Mouse (Mus musculus) MEL (cell line): Measurements from ENCODE around the gene B3galnt2. TPM values are rescaled to one million over a fixed set of nuclear protein-coding genes. Genes with fewer than 3 reads are reported as not detected.

Experiments used
- DNase-seq: peaks from one replicate; pipeline ENCODE4 v3.0.0; 2011; ENCODE audit warnings: low read depth, low spot score
- H3K27ac ChIP-seq: 2 replicates; pipeline ENCODE4 v1.5.1; 2012; ENCODE audit warnings: low read depth, mild to moderate bottlenecking, control low read depth, low read length, moderate library complexity; ENCODE audit not compliant: control insufficient read depth
- H3K27me3 ChIP-seq, 2 experiments: fragments of 150-350 bp in 1 of 2; sonication (generic) in 1 of 2; 2 replicates each; pipeline ENCODE4 v1.6.1; 2012; ENCODE audit warnings: low read length in 2 of 2, mild to moderate bottlenecking in 2 of 2, improper control_type of control experiment in 1 of 2, moderate library complexity in 1 of 2; ENCODE audit not compliant: insufficient read depth in 2 of 2, control insufficient read depth in 1 of 2
- H3K36me3 ChIP-seq, 2 experiments: 2 replicates each; pipeline ENCODE4 v1.6.1; 2012 to 2014; ENCODE audit warnings: low read length in 2 of 2, improper control_type of control experiment in 1 of 2, inconsistent platforms in 1 of 2, mild to moderate bottlenecking in 1 of 2; ENCODE audit not compliant: insufficient read depth in 2 of 2, control insufficient read depth in 1 of 2
- H3K4me1 ChIP-seq, 2 experiments: fragments of 150-350 bp in 1 of 2; sonication (generic) in 1 of 2; 2 replicates each; pipeline ENCODE4 v1.6.1; 2012; ENCODE audit warnings: low read length in 2 of 2, improper control_type of control experiment in 1 of 2, mild to moderate bottlenecking in 1 of 2; ENCODE audit not compliant: insufficient read depth in 2 of 2, control insufficient read depth in 1 of 2
- H3K4me3 ChIP-seq, 2 experiments: fragments of 150-350 bp in 1 of 2; sonication (generic) in 1 of 2; 2 replicates each; pipeline ENCODE4 v1.5.1; 2012; ENCODE audit warnings: low read depth in 2 of 2, low read length in 2 of 2, mild to moderate bottlenecking in 2 of 2, moderate library complexity in 2 of 2, control low read depth in 1 of 2, improper control_type of control experiment in 1 of 2; ENCODE audit not compliant: control insufficient read depth in 1 of 2, insufficient read depth in 1 of 2
- H3K79me2 ChIP-seq: 2 replicates; pipeline ENCODE4 v1.6.1; 2012; ENCODE audit warnings: mild to moderate bottlenecking, low read length, moderate library complexity; ENCODE audit not compliant: control insufficient read depth, poor library complexity, insufficient read depth
- H3K9ac ChIP-seq: 2 replicates; pipeline ENCODE4 v1.6.1; 2012; ENCODE audit warnings: low read depth, mild to moderate bottlenecking, control low read depth, low read length, moderate library complexity; ENCODE audit not compliant: control insufficient read depth, poor library complexity, severe bottlenecking
- H3K9me3 ChIP-seq: fragments of 150-350 bp; sonication (generic); replicated peaks from 2 replicates; pipeline ENCODE4 v1.6.1; 2012; ENCODE audit warnings: mild to moderate bottlenecking, low read length, improper control_type of control experiment, moderate library complexity; ENCODE audit not compliant: insufficient read depth
- CHD1 ChIP-seq: IDR thresholded peaks from 2 replicates; pipeline ENCODE4 v1.6.1; 2012; ENCODE audit warnings: low read depth, mild to moderate bottlenecking, inconsistent platforms, low read length, improper control_type of control experiment
- EP300 ChIP-seq, 2 experiments: IDR thresholded peaks; 2 replicates each; pipeline ENCODE4 v1.6.1; 2011; ENCODE audit warnings: improper control_type of control experiment in 2 of 2, low read length in 2 of 2, low read depth in 1 of 2, mild to moderate bottlenecking in 1 of 2
- GATA1 ChIP-seq: IDR thresholded peaks from 2 replicates; pipeline ENCODE4 v1.6.1; 2011; ENCODE audit warnings: low read depth, low read length, improper control_type of control experiment
- JUND ChIP-seq: IDR thresholded peaks from 2 replicates; pipeline ENCODE4 v1.6.1; 2011; ENCODE audit warnings: low read depth, mild to moderate bottlenecking, improper control_type of control experiment, low read length
- KAT2A ChIP-seq: conservative IDR thresholded peaks from 2 replicates; pipeline ENCODE4 v1.6.1; 2012; ENCODE audit warnings: low read depth, low read length, improper control_type of control experiment, inconsistent platforms
- MAZ ChIP-seq: IDR thresholded peaks from 2 replicates; pipeline ENCODE4 v1.6.1; 2012; ENCODE audit warnings: low read depth, mild to moderate bottlenecking, inconsistent platforms, low read length, improper control_type of control experiment
- MEF2A ChIP-seq: IDR thresholded peaks from 2 replicates; pipeline ENCODE4 v1.6.1; 2014; ENCODE audit warnings: low read depth, mild to moderate bottlenecking, inconsistent platforms, low read length, improper control_type of control experiment; ENCODE audit not compliant: poor library complexity, insufficient replicate concordance, severe bottlenecking; ENCODE audit errors: extremely low read depth
- MXI1 ChIP-seq: IDR thresholded peaks from 2 replicates; pipeline ENCODE4 v1.6.1; 2011; ENCODE audit warnings: mild to moderate bottlenecking, low read depth, low read length, improper control_type of control experiment
- NELFE ChIP-seq: IDR thresholded peaks from 2 replicates; pipeline ENCODE4 v1.6.1; 2011; ENCODE audit warnings: low read depth, low read length, improper control_type of control experiment
- NRF1 ChIP-seq: IDR thresholded peaks from 2 replicates; pipeline ENCODE4 v1.6.1; 2014; ENCODE audit warnings: low read depth, mild to moderate bottlenecking, inconsistent platforms, low read length, improper control_type of control experiment, moderate library complexity; ENCODE audit not compliant: poor library complexity, insufficient read depth, severe bottlenecking
- POLR2A ChIP-seq, 2 experiments: IDR thresholded peaks; 2 replicates each; pipeline ENCODE4 v1.6.1; 2011 to 2012; ENCODE audit warnings: low read length in 2 of 2, mild to moderate bottlenecking in 2 of 2, control low read depth in 1 of 2, improper control_type of control experiment in 1 of 2, low read depth in 1 of 2, moderate library complexity in 1 of 2; ENCODE audit not compliant: control insufficient read depth in 1 of 2, insufficient read depth in 1 of 2, poor library complexity in 1 of 2
- RAD21 ChIP-seq: IDR thresholded peaks from 2 replicates; pipeline ENCODE4 v1.6.1; 2011; ENCODE audit warnings: mild to moderate bottlenecking, low read depth, low read length, improper control_type of control experiment
- RCOR1 ChIP-seq: IDR thresholded peaks from 2 replicates; pipeline ENCODE4 v1.6.1; 2012; ENCODE audit warnings: low read depth, mild to moderate bottlenecking, inconsistent platforms, low read length, improper control_type of control experiment
- SIN3A ChIP-seq: IDR thresholded peaks from 2 replicates; pipeline ENCODE4 v1.6.1; 2012; ENCODE audit warnings: low read length, improper control_type of control experiment, inconsistent platforms
- SMC3 ChIP-seq: IDR thresholded peaks from 2 replicates; pipeline ENCODE4 v1.6.1; 2011; ENCODE audit warnings: low read depth, low read length, improper control_type of control experiment
- TAL1 ChIP-seq: IDR thresholded peaks from 2 replicates; pipeline ENCODE4 v1.6.1; 2012; ENCODE audit warnings: mild to moderate bottlenecking, inconsistent platforms, low read length, moderate library complexity, mixed read lengths
- TBP ChIP-seq: IDR thresholded peaks from 2 replicates; pipeline ENCODE4 v1.8.0; 2011; ENCODE audit warnings: low read depth, low read length, improper control_type of control experiment
- TCF12 ChIP-seq: IDR thresholded peaks from 2 replicates; pipeline ENCODE4 v1.6.1; 2014; ENCODE audit warnings: low read depth, mild to moderate bottlenecking, inconsistent platforms, low read length, improper control_type of control experiment, moderate library complexity
- USF1 ChIP-seq: IDR thresholded peaks from 2 replicates; pipeline ENCODE4 v1.6.1; 2014; ENCODE audit warnings: low read depth, mild to moderate bottlenecking, inconsistent platforms, low read length, improper control_type of control experiment, moderate library complexity
- USF2 ChIP-seq, 2 experiments: IDR thresholded peaks; 2 replicates each; pipeline ENCODE4 v1.6.1; 2011 to 2012; ENCODE audit warnings: improper control_type of control experiment in 2 of 2, low read length in 2 of 2, borderline replicate concordance in 1 of 2, inconsistent platforms in 1 of 2, low read depth in 1 of 2, mild to moderate bottlenecking in 1 of 2; ENCODE audit not compliant: insufficient read depth in 1 of 2
- ZNF384 ChIP-seq: IDR thresholded peaks from 2 replicates; pipeline ENCODE4 v1.6.1; 2012; ENCODE audit warnings: low read depth, mild to moderate bottlenecking, inconsistent platforms, low read length, improper control_type of control experiment
- polyA plus RNA-seq, 2 experiments: library from polyadenylated mRNA; stranded (reverse) in 1 of 2; unstranded in 1 of 2; fragments of >175 nt in 1 of 2; fragments of >200 nt in 1 of 2; gene quantifications; 2 replicates each; pipeline versions ENCODE4 v1.2.1 to v1.2.4; 2012; ENCODE audit warnings: low replicate concordance in 2 of 2, low read depth in 1 of 2; ENCODE audit not compliant: insufficient read length in 2 of 2, insufficient read depth in 1 of 2, missing spikeins in 1 of 2
- total RNA-seq: library from RNA; depleted of rRNA; stranded (reverse); fragments of 300-350 nt; gene quantifications from 2 replicates; pipeline ENCODE4 v1.2.3, GENCODE M21; 2012

Gene B3galnt2
- total and polyA plus RNA-seq, 3 experiments: 61.7 to 73.8 TPM; not detected in 1

DNA sequence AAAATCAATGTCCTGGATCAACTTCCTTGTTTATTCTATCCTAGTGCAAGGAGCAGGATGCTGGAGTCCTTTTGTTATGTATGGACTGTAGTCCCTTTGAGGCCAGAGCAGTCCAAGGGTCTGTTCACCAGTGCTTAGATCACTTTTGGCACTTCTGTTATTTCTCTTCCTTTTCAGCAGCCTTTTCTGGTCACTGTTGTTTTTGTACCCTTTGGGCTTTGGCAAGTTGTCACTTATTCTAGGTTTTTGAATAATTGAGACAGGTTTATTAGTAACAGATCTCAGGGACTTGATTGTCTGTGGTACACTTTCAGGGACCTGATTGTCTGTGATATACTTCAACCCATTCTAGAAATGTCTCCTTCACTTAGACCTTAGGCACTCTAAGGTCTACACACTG lies 31.7 kb upstream of the B3galnt2 start:
- H3K4me3 ChIP-seq: no peak overlapping the region
- TF ChIP-seq RAD21: no peak
- TF ChIP-seq EP300 (IDR thresholded peaks at IDR 0.05; ENCODE audit: low read depth in 1 of 2, low read length in 2 of 2): no peak
- no peak for TF ChIP-seq CHD1
- no peak for TF ChIP-seq MEF2A
- TF ChIP-seq TCF12: no peak
- no peak for TF ChIP-seq USF2 (IDR thresholded peaks at IDR 0.05; ENCODE audit: borderline replicate concordance in 1 of 2, insufficient read depth in 1 of 2, low read depth in 1 of 2, low read length in 2 of 2)
- no peak for TF ChIP-seq SIN3A
- no peak for TF ChIP-seq KAT2A
- TF ChIP-seq SMC3: no peak
- no peak for TF ChIP-seq TBP
- no peak for TF ChIP-seq NELFE
- no peaks in the 10 kb centered on the region for H3K36me3 ChIP-seq
- no peaks in the 10 kb centered on the region for H3K9me3 ChIP-seq
- H3K79me2 ChIP-seq: no peaks in the 10 kb centered on the region
- no peaks in the 10 kb centered on the region for H3K27me3 ChIP-seq
- H3K9ac ChIP-seq: no peak overlapping the region
- no peak for DNase-seq
- H3K27ac ChIP-seq: no peak overlapping the region
- no peaks in the 10 kb centered on the region for H3K4me1 ChIP-seq

DNA sequence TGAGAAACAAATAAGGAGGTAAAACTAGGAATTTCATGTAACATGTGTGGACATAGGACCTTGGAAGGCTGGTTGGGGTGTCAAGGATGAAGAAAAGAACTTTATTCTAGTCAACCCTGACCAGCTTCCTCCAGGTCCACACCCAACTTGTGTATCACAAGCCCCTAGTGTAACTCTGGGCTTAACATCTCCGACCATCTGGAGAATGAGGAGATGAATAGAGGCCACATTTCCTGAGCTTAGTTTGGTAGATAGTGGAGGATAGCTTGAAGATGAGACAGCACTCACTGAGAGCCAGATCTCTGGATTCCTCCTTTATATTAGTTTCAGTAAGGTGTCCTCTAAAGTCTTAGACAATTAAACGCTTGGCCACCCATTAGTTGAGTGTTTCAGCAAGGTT lies 24.3 kb upstream of the B3galnt2 start:
- Histone ChIP-seq H3K9me3 (no peaks in the 10 kb centered on the region), H3K4me3 (no peak overlapping the region), H3K27ac (no peak overlapping the region), H3K79me2 (no peaks in the 10 kb centered on the region), H3K27me3 (no peaks in the 10 kb centered on the region), H3K9ac (no peak overlapping the region), H3K36me3 (no peaks in the 10 kb centered on the region), H3K4me1 (no peaks in the 10 kb centered on the region)
- TF ChIP-seq USF1 (no peak), NRF1 (no peak), POLR2A (IDR thresholded peaks at IDR 0.05; ENCODE audit: control insufficient read depth in 1 of 2, insufficient read depth in 1 of 2, low read depth in 1 of 2, low read length in 2 of 2, poor library complexity in 1 of 2) (no peak), EP300 (IDR thresholded peaks at IDR 0.05; ENCODE audit: low read depth in 1 of 2, low read length in 2 of 2) (peak; percentile 47 to 61), SIN3A (no peak), NELFE (no peak), MXI1 (no peak), GATA1 (0 out of 2 replicates have a peak, but pooled peaks have one; percentile 13), RCOR1 (no peak), CHD1 (no peak), MAZ (no peak), TAL1 (no peak), MEF2A (no peak), JUND (no peak), ZNF384 (no peak), TBP (no peak)
- peak; percentile 42 for DNase-seq
